Mouse (Mus musculus) layer of hippocampus, adult 6 months (tissue): ENCODE results near the gene D730048I06Rik. TPM values are rescaled to one million over a fixed set of nuclear protein-coding genes. Genes with fewer than 3 reads are reported as not detected.

Experiments
- long read RNA-seq, 2 experiments: library from polyadenylated mRNA; unstranded; transcript quantifications; one replicate each; pipeline ENCODE4 v2.0.0; 2019 to 2020
- polyA plus RNA-seq: library from polyadenylated mRNA; unstranded; fragments of <200 nt; fragmentation: Nextera tagmentation; gene quantifications from 2 replicates; pipeline ENCODE4 v1.2.3, GENCODE M21; 2021

The D730048I06Rik gene
- not detected in 2 replicates for polyA plus RNA-seq
- long read RNA-seq, experiment 1: 0 reads
- long read RNA-seq, experiment 2: 0 reads

GRCm38 (mm10) chr9:35790001-35790400, at the start of gene D730048I06Rik, which contains the start of gene Gm27235:
Gene D730048I06Rik (minus strand): TSS chr9:35790112.
Gene Gm27235 (minus strand): TSS chr9:35790101.

GRCm38 (mm10) chr9:35778009-35778408, 11.9 kb downstream of the D730048I06Rik start, which contains the start of gene Gm17727:
Gene Gm17727 (minus strand): TSS chr9:35778109.

DNA sequence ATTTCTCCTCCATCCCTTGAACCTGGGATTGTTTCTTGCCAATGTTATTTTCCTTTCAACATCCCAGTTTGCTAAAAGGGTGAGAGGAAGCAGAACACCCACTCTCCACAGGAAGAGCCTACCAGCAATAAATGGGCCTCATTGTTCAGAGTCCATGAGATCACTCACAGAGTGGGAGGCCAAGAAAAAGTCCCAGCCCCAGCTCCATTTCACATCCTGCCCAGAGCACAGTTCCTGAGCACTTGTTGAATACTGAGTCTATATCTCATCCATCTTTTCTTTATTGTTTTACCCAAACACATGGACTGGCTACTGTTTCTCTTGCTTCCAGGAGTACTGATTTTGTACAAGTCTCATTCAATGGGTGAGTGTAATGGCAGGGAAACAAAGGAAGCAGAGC, 49.2 kb downstream of the D730048I06Rik start, which contains the start of gene Gm17677:
TSS of gene Gm17677 (plus strand) at position 301 of the 400 bp plus-strand sequence.

Other genes with a start within 250 kb of the D730048I06Rik start
- gene Ddx25, start 231.6 kb downstream of the D730048I06Rik start, polyA plus RNA-seq: 17.9 and 21.0 TPM in 2 replicates
- gene Pus3, start 231.5 kb downstream of the D730048I06Rik start, polyA plus RNA-seq: 4.7 and 6.0 TPM in 2 replicates
- 0.23 and 0.25 TPM in 2 replicates for gene Pate2, start 219.8 kb downstream of the D730048I06Rik start, polyA plus RNA-seq
- gene Hyls1, start 219.7 kb downstream of the D730048I06Rik start, polyA plus RNA-seq: 4.0 and 5.2 TPM in 2 replicates
- gene Pate4, start 178.2 kb downstream of the D730048I06Rik start, polyA plus RNA-seq: not detected in 2 replicates
- gene Pate3, start 141.9 kb downstream of the D730048I06Rik start, polyA plus RNA-seq: not detected in 2 replicates
- not detected in 2 replicates for gene Pate1, start 102.7 kb downstream of the D730048I06Rik start, polyA plus RNA-seq
- gene Gm17677, start 49.1 kb downstream of the D730048I06Rik start, polyA plus RNA-seq: not detected in 2 replicates
- not detected in 2 replicates for gene Gm17727, start 12.0 kb downstream of the D730048I06Rik start, polyA plus RNA-seq
- not detected in 2 replicates for gene Gm27235, start within 50 bp of the D730048I06Rik start, polyA plus RNA-seq
- gene 9230110F15Rik, start 54.0 kb upstream of the D730048I06Rik start, polyA plus RNA-seq: not detected in 2 replicates
- gene 9230113P08Rik, start 118.3 kb upstream of the D730048I06Rik start, polyA plus RNA-seq: not detected in 2 replicates